Mouse (Mus musculus) thymus, postnatal 14 days (tissue): ENCODE measurements around the gene Tbcd.

Experiments
- DNase-seq: peaks from one replicate; pipeline ENCODE4 v3.0.0; 2021

The Tbcd gene

DNA sequence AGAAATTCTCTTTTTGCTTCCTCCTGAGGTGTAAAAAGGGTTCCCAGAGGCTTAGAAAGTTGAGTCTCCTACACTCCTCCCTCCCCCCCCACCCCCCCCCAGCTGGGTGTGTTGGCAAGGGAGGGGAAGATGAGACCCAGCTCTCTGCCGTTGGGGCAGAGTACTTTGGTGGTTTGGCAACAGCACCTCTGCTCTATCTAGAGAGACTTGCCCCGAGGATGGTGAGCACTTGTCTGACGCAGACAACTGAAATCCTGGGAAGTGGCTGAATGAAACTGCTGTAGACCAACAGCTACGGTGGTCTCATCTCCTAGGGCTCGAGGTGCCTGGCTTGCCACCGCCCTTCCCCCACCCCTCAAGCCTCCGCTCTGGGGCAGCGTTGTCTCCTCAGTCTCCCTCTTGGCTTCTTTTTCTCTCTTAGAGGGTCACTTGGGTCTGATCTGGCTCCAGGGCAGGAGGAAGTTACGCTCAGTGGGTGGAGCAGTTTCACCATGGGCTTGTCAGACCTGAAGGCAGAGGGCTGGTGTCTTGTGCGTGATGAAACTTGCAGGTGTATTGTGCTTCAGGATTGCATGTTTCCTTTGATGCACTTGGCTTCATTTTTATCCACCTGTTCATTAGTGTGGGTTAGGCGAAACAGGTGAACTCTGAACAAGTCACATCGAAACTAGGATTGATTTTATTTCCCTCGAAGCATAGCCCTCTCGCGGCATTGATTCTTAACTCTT is 27.9 kb downstream of the Tbcd start:
- no peak for DNase-seq

DNA sequence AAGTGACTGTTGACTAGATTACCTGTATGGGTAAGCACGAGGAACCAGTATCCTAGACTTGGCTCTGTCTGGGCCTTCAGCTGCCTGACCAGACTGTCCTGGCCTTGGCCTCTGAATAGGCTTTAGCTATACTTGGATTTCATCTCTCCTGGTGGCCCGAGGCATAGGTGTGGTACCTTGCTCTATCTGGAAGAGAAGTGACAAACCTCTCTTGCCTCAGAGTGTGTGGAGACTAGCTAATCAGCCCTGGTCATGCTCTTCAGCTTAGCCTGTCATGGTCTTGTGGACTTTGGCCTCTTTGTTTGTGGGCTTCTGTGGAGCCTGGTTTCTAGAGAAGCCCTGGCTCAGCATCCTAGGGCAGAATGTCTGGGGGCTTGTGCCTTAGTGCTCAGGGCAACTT is 29.4 kb downstream of the Tbcd start:
- no peak for DNase-seq

DNA sequence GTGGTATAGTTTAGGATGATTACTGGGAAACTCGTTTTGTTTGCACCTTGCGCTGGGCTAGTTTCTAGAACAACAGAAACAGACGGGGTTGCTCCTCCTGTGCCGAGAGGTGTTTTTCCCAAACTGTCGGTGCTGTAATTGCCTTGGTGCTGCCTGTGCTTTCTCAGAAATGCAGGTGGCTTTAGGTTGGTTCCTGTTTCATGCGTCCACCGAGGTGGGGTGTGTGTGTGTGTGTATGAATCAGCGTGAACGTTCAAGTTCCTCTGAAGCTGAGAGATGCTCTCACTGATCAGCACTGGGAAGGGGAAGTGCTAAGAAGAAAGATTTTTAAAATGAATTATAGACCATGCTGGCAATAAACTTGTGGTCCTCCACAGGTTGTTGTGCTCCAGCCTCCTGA is 34.1 kb downstream of the Tbcd start:
- peak; percentile 13 for DNase-seq

DNA sequence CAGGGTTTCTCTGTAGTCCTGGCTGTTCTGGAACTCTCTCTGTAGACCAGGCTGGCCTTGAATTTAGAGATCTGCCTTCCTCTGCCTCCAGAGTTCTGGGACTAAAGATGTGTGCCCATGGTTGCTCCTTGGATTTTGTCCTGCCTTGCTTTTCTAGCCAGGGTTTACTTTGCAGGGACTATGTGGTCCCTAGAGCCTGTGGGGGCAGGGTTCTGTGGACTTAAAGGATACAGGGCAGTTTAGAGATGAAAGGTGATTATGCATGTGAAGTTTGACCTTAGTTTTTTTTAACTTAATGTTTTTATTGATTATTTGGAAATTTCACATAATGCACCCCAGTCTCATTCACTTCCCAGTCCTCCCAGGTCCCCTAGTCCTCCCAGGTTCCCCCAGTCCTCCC is 38.9 kb downstream of the Tbcd start:
- no peak for DNase-seq

DNA sequence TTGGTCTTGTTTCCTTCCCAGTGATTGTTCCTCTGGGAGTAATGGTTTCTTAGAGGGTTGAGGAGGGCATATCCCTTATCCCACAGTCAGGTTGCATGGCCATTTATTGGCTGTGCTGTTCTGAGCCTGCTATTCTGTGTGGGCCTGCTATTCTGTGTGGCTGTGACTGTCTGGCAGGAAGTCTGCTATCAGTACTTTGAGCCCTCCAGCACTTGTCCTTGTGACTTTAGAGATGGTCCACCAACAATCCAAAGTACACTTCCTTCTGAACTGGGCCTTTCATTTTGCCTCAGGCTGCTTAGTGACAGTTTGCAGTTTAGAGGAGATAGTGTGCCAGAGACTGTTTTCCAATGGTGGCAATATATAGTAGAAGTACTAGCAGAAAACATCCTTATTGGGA is 48.8 kb downstream of the Tbcd start:
- DNase-seq: no peak

DNA sequence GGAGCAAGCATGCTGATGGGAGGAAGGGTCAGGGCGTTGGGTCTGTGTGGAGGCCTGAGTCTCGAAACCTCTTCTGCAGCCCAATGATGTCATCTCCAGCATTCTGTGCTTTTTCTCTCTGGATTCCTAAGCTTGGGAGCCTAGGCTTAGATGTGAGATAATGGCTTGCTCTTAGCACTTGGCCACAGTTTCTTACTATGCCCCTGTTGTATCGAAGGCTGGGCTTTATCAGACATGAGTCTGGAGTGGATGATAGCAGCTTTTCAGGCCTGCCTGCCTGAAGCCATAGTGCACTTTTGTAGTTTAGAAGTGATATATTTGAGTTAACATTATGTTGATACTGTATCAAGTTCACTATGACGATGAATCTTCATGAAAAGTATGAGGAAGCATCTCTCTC is 49.8 kb downstream of the Tbcd start:
- no peak for DNase-seq

DNA sequence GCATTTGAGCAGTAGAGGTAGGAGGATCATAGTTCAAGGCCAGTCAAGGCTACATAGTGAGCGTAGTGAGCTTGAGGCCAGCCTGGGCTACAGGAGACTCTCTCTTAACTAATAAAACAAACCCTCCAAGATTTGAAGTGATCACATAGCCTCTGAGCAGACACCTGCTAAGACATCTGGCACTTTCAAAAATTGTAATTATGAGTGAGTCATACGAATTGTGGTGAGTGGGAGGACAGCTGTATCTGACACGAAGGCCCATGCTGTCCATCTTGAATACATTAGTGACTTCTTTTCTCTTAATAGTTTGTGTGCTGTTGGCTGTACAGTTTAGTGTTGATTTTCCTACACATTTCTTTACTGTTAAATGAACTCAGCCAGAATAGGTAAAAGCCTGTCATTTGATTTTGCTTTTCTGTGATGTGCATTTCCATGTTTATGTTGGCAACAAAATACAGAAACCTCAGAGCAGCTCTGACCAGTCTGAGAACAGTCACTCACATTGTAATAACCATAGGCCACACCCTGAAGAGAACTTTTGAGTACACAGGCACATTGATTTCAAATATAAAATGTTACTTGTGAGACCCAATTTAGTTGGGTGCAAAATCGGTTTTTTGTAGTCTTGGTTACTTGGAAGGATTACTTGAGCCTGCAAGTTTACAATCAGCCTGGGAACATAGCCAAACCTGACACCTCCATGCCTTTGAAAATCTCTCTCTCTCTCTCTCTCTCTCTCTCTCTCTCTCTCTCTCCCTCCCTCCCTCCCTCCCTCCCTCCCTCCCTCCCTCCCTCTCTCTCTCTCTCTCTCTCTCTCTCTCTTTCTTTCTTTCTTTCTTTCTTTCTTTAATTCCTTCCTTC is 50.5 kb downstream of the Tbcd start:
- no peak for DNase-seq

DNA sequence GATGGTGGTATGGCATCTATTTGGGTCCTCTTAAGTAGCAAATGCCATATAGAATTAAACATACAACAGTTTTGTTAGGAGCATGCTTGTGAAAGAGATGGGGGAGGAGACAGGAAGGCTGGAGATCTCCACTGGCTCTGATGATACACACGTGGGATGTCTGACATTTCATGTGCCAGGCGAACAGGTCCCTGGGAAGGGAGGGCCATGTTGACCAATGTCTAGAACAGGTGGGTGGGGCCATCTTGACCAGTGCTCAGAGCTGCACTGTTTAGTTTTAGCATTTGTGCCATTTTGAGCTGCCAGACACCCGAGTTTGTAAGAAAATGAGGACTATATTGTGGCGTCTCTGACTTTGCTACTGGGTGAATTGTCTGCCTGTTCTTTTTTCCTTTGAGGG is 56.7 kb downstream of the Tbcd start:
- no peak for DNase-seq

DNA sequence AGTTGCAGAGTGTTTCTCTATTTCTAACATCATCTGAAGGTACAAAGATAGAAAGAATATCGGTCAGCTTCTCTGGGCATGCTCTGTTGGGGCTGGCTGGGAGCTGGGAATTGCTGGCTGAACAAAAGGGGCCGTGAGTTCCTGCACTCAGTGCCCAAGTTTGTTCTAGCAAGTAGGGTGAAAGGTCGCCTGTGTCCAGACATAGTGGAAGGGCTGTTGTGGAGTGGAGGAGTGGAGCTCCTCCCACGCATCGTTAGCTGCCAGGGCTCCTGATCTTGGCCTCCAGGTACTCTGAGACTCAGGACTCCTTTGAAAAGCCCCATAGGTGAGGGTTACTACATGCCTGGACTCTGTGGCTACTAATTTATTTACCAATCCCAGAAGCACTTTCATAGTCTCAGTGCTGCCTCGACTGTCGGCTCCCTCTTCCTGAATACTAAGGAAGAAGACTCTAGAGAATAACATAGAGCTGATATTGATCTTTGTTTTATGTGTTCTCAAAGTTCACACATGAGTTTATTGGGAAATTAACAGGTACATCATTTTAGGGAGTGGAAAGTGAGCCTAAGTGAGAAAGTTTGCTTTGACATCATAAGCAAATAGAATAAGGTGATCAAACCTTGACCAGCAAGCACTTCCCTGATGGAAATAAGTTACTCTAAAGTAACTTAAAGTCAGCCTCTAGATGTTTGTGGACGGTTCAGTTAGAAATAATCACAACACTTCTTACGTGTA is 58.9 kb downstream of the Tbcd start:
- no peak for DNase-seq

DNA sequence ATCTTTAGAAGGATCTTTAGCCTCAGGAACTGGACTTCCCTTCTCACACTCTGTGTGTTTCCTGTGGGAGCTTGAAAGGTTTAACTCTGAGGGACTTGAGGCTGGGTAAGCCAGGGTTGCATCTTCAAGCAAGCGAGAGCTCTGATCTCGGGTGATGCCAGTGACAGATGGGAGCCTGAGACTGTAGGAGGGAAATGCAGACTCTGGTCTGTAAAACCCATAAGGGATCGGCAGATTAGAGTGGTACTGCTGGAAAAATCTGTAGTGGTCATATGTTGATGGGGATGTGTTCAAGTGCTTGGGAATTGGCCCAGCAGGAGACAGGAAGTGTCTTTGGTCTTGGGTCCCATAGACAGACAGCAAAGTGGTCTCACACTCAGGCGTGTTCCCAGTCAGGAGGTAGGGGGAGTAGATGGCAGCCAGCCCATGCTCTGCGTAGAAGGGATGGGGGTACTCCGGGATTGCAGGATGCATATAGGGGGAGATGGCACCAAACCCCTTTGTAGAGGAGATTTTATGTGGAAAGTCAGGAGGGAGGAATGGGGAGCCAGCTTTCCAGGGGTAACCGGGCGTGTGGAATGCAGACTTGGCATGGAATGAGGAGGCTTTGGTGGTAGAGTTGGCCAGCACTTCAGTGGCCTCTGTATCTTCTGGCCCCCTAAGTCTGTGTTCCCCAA is 61.3 kb downstream of the Tbcd start:
- DNase-seq: no peak

DNA sequence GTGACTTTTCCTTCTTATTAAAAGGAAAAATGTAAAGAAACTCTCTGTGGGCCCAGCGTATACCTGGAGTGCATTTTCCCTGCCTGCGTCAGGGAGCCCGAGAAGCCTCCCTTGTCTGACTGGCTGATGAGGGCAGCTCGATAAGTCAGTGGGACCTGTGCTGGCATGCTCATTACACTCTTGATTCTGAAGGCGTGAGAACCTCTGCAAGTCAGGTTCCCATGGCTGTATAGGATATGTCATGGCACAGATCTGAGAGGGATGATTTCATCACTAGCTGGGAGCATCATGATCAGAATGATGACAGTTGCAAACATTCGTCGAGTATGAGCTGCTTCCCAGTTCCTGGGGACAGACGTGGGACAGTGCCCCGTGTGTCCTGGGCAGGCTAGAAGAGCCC is 64.2 kb downstream of the Tbcd start:
- DNase-seq: no peak

DNA sequence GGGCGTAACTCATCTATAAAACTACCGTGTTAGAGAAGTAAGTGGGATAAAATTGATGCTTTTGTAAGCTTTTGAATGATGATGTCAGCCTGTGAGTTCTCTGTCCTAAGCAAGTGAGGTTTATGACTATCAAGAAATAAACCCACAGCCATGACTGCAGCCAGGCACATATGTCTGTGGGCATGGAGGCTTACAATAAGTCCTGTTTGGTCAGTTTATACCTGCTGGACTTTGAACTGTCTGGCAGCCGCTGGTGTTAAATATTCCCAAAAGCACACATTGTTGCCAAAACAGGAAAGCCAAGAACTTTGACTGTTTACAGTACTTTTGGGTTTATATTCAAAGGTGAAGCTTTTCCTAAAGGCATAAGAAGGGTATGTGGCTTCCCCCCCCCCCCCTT is 65.2 kb downstream of the Tbcd start:
- no peak for DNase-seq

DNA sequence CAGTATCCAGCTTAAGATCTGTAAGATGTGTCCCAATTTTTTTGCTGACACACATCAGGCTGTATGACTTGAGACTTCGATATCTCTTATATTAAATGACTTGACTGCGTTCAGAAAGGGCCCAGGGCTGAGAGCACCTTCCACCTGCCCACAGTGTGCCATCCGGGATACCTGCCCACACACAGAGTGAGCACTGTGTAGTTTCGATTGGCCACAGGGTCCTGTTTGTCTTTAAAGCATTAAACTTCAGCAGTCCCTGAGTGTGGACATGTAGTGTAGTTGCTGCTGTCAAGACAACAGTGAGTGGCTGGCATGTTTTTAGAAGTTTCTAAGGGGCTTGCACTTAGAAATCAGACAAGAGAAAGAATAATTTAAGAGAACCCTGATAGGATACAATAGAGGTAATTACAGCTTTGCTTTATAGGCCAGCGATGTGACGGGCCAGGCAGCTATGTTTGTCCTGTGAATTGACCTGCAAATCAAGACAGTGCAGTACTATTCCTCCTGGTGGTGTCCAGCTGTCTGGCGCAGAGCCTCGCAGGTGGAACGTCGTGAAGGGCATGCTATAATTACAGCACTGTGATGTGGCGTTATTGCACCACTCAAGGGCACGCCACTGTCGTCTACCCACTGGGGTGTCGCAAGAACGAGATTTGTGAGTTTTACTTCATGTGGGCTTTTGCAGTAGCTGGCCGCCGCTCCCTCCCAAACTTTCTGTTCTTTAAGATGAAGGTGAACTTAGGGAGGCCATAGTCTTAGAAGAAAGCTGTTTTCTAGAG is 66.1 kb downstream of the Tbcd start:
- no peak for DNase-seq

DNA sequence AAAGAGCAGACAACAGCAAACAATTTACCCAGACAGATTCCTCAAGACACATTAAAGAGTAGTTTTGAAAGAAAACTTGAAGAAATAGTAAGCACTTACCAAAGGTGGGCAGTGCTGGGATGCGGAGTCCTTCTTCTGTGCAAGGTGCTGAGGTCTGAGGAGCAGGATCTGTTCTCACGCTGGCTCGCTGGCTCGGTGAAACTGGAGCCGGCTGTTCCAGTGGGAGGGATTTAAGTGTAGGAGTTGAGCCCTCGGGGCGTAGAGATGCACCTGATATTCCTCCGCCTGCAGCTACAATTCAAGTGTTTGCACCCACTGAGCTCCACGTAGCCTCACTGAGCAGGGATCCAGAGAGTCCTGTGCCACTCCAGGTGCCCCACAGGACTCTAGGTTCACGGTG is 67.4 kb downstream of the Tbcd start, which contains the start of gene Zfp750:
Gene Zfp750 (minus strand): TSS at position 203 of the 400 bp plus-strand sequence.
- DNase-seq: no peak

DNA sequence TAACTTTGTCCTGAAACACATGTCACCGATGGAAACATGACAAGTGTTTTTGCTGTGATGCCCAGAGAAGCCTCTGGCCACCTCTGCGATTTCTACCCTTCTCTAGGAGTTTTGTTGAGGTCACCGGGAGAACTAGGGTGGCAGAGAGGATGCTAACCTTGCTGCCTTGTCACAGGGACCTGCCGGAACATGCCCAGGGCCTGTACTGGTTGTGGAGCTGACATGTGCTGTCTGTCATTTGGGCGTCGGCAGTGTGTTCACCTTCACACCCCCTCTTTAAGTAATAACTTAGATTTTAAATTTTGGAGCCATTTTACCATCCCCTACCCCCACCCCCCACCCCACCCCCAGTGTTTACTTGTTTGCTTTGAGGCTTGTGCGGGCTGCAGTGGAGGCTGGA is 68.0 kb downstream of the Tbcd start:
- no peak for DNase-seq

DNA sequence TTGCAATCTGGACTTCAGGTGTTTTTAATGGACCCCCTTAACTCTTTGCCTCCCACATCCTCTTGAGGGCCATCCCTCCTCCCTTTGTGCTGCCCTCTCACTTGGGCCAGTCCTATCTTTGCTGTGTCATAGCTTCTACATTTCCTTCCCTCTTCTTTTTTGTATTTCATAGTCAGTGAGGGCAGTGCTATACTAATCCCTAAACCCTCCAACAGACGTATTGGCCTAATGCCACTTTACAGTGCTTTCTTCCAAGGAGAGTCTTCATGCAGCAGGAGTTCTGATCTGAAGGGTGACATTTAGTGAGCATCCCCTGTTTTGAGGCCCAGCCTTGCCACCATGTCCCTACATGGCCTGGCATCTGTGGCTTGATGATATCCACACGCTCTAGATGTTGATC is 69.0 kb downstream of the Tbcd start:
- DNase-seq: no peak

DNA sequence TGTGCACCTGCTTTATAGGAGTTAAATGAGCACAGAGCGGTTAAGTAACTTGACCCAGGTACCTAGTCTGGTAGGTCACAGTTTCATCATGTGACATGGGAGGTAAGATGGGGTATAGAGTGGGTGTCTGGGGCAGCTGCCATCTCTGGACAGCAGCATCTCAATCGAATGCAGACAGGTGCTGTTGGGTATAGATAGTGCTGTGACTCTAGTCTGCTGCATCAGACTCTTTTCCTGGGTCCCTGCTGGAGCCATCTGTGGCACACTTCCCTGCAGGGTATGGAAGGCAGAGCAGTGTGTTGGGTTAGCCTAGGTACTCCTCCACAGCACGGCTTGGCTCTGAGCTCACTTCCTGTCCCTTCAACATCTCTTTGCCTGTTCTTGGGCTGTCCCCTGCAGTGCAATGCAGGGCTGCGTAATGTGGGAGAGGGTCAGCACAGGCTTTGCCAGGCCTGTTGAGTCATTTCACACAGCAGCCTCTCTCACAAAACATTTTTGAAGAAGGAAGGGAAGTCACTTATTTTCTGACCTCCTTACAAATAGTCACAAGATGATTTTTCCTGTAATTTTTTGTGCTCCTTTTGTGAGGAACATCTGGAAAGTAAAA is 70.5 kb downstream of the Tbcd start:
- DNase-seq: peak; percentile 21

DNA sequence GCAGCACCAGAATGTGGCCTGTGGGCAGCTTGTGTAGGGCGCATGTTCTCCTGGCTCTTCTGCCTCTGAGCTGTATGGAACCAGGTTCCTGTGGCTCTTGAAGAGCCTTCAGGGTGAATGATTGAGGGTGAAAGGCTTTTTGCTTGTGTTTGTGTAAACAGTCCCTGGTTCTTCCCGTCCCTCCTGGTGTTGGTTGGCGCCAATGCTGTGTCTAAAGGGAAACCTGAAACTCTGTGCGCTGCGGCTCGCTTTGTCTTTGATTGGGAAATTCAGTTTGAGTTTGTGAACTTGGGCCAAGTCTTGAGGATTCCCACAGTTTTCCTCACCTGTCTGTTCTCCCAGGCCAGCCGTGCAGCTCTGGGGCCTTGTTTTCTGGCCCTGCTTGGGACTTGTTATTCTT is 72.4 kb downstream of the Tbcd start:
- DNase-seq: no peak

DNA sequence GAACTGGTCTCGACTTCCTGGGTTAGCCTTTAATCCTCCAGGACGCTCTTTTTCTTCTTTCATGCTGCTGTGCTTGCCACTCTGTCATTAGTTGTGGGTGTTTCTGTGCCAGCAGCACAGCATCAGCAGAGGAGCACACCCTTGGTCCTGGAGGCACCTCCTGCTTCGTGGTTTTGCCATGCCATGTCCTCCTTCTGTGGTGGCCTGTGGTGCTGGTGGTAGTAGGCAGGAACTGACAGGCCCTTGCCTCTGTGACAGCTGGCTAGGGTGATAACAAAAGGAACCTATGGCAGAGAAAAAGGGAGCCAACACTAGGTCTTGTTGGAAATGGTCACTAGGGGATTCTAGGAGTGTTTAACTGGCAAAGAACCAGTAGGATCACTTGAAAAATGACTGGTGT is 78.0 kb downstream of the Tbcd start:
- no peak for DNase-seq

DNA sequence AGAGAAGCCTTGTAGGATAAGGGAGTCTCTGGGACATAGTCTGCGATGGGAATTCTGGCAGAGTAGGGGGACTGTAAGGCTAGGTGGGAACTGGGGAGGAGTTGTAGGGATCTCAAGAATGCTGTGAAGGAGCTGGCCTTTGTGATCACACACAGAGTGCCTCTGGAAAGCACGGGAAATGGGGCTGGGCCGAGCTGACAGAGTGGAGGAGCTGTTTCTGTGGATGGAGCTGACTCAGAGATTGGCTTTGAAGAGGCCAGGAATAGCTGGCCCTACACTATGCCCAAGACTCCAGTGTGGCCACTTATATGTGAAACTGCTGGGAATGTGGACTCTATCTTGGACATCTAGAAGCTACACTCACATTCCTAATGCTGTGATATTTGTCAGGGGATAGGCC is 84.8 kb downstream of the Tbcd start:
- DNase-seq: no peak

DNA sequence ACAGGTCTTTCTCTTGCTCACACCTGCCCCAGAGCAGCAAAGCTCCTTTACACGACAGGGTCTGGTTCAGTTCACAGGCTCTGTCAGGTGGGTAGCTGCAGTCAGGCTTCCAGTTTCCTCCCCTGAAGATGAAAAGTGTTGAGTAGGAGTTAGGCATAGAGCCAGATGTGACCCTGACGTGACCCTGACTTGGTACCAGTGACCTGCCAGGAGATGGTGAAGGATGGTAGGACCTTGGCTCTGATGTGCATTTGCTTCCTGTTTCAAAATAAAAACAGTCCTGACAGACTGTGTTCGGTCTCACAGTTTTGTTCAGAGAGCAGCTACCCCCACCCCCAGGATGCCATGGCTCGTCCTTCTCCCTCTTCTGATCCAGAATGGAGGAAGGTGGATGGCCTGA is 90.7 kb downstream of the Tbcd start:
- DNase-seq: no peak

DNA sequence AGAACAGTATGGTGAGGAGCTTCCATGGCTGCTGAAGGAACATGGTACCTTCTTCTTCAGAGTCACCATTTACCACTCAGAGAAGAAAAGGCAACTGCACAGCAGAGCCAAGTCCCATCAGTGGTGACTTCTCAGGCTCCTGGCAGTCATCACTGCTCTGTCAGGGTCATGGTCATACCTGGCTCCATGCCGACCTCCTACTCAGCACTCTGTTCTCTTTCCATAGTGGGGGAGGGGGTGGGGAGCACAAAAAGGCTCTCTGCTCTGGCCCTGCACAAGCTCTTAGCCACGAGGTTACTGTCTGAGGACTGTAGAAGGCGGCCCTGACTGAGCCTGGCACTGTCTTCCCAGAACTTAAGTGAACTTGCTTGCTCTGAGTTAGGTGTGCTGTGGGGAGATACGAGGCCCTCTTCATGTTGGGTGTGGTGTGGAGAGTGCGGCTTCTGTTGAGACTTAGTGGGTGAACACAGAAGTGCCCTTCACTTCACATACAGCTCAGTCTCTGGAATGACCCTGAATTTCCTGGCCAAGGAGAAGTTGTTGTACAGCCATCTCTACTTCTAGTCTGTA is 91.6 kb downstream of the Tbcd start:
- DNase-seq: no peak
